Mouse (Mus musculus): ENCODE measurements around the gene Gm20388.

- TF ChIP-seq CTCF (IDR thresholded peaks at IDR 0.05; ENCODE audit: low read depth), result no peak
- TF ChIP-seq EP300 (IDR thresholded peaks at IDR 0.05; ENCODE audit: low read depth), result no peak
Measured at GRCm38 (mm10) chr8:120180445-120180970, 269.9 kb downstream of the Gm20388 start.
